Mouse (Mus musculus) monocyte, adult 59 days (primary cell): ENCODE measurements around the gene Cdk5r1. TPM values are rescaled to one million over a fixed set of nuclear protein-coding genes. Genes with fewer than 3 reads are reported as not detected.

Source experiments
- total RNA-seq, 2 experiments: library from RNA; stranded (reverse); gene quantifications; one replicate each; pipeline ENCODE4 v1.2.4; 2023

The Cdk5r1 gene
- total RNA-seq = 1 to 10 TPM in 1 of 2 experiments, under 1 TPM in 1; 0.84 to 1.0 TPM

DNA sequence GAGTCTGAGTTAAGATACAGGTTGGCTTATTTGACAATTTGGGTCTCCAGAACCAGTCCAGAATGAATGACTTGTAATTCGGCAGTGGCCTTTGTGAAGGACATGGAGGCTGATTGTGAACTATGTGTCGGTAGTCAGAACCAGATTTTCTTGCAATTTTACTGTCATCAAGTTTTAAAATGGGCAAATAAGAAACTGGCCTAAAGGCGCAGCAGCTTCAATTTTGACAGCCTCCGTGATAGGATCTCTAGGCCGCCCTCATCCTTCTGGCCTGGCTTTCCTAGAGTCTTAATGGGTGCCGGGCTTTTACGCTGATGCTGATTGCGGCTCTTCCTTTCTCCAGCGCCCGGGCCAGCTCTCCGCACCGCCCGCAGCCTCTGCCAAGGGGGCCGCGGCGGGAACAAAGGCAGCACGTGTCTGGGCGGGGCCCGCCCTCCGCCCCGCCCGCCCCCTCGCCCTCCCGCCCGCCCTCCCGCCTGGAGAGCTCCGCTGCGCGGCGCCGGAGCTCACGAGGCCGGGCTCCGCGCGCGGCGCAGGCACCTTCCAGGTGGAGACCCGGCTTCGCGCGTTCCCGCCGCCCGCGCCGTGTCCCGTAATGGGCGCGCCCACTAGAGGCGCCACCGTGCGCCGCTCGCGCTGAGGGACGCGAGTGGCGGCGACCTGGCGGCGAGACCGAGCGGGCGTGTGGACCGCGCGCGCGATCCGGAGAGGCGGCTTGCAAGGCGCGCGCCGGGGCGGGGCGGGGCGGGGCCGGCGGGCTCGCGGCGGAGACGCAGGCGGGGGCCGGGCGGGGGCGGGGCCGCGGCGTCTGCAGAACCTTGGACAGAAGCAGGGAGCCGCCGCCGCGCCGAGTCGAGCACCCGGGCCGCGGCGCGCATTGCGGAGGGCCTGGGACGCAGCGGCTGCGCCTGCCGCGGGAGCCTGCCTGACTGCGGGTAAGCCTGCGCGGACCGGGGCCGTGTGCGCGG lies at the start of gene Cdk5r1:
Gene Cdk5r1 (plus strand): TSS at position 802 of the 968 bp plus-strand sequence.

DNA sequence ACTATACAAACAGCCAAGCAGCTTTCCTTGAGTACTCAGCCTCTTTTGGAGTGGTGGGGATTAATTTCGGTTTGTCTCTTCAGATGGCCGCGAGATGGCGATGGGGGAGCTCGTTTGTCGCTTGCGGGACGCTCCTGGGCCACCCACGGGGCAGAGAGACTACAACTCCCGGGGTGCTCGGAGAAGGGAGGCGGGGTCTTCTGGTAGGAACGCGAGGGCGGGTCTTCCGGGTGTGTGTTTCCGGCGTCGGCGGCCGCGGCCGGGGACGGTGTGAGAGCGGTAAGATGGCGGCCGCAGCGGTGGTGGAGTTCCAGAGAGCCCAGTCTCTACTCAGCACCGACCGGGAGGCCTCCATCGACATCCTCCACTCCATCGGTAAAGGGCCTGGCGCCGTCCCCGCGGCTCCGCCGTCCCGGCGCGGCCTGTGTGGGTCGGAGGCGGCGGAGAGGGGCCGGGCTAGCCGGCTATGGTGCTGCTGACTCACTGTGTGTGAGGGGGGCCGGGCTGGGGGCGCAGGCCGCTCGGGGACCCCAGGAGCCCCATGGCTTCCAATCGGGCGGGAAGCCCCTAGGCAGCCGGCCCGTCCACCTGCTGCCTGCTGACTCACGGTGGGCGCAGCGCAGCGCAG lies 48.3 kb upstream of the Cdk5r1 start, which contains the start of gene Psmd11:
Gene Psmd11 (plus strand): TSS at position 235 of the 628 bp plus-strand sequence.

Other genes starting within 250 kb of the Cdk5r1 start
- gene Rhbdl3, start 176.1 kb upstream of the Cdk5r1 start, total RNA-seq = under 1 TPM; 0.49 to 0.66 TPM
- 1 to 10 TPM; 5.4 to 9.4 TPM for gene 5730455P16Rik, start 99.0 kb upstream of the Cdk5r1 start, total RNA-seq
- gene Zfp207, start 93.7 kb upstream of the Cdk5r1 start, total RNA-seq = 100 to 1,000 TPM; 166 to 174 TPM
- gene Psmd11, start 48.4 kb upstream of the Cdk5r1 start, total RNA-seq = 10 to 100 TPM; 66.1 to 91.6 TPM